Mouse (Mus musculus) gastrocnemius, postnatal 10 days (tissue): ENCODE data around the gene Klk15. TPM values are rescaled to one million over a fixed set of nuclear protein-coding genes. Genes with fewer than 3 reads are reported as not detected.

Experiments
- DNase-seq: peaks from one replicate; pipeline ENCODE4 v3.0.0; 2021; ENCODE audit warnings: mixed read lengths
- total RNA-seq, 2 experiments: library from RNA; stranded (reverse); gene quantifications; 2 replicates each; pipeline ENCODE4 v1.2.3; 2021

Gene Klk15
- total RNA-seq, 2 experiments from 2014 or later, result not detected

GRCm38 (mm10) chr7:43985657-43986056 lies 52.1 kb downstream of the Klk15 start:
- no peak for DNase-seq

Other genes with a start within 250 kb of the Klk15 start
- not detected for gene Klk14, start 243.3 kb upstream of the Klk15 start, total RNA-seq
- gene Klk13, start 221.2 kb upstream of the Klk15 start, total RNA-seq, result not detected
- gene Klk12, start 164.8 kb upstream of the Klk15 start, total RNA-seq, result not detected
- gene Klk11, start 159.1 kb upstream of the Klk15 start, total RNA-seq, result not detected
- under 1 TPM; 0.28 to 0.32 TPM for gene Klk10, start 152.7 kb upstream of the Klk15 start, total RNA-seq
- gene Klk9, start 141.8 kb upstream of the Klk15 start, total RNA-seq, result not detected
- gene Klk8, start 136.2 kb upstream of the Klk15 start, total RNA-seq, result 1 to 10 TPM; 2.0 to 2.2 TPM
- not detected for gene Klk7, start 122.4 kb upstream of the Klk15 start, total RNA-seq
- not detected for gene Klk6, start 109.2 kb upstream of the Klk15 start, total RNA-seq
- gene Klk5, start 91.8 kb upstream of the Klk15 start, total RNA-seq, result not detected
- gene Klk4, start 52.6 kb upstream of the Klk15 start, total RNA-seq, result not detected
- gene Klk1b8, start 16.9 kb downstream of the Klk15 start, total RNA-seq, result not detected
- not detected for gene Klk1b1, start 33.0 kb downstream of the Klk15 start, total RNA-seq
- gene Klk1b9, start 42.3 kb downstream of the Klk15 start, total RNA-seq, result not detected
- gene Klk1b11, start 62.1 kb downstream of the Klk15 start, total RNA-seq, result not detected
- under 1 TPM in 1 of 2 experiments, not detected in 1; 0.23 TPM for gene Klk1b26, start 78.4 kb downstream of the Klk15 start, total RNA-seq
- not detected for gene Klk1b27, start 118.5 kb downstream of the Klk15 start, total RNA-seq
- not detected for gene Klk1b21, start 168.6 kb downstream of the Klk15 start, total RNA-seq
- gene Klk1b22, start 178.9 kb downstream of the Klk15 start, total RNA-seq, result not detected
- gene Klk1b16, start 203.0 kb downstream of the Klk15 start, total RNA-seq, result not detected